Mouse (Mus musculus) midbrain, postnatal 0 days (tissue): ENCODE measurements around the gene Cnga4. TPM values are rescaled to one million over a fixed set of nuclear protein-coding genes. Genes with fewer than 3 reads are reported as not detected.
A peak's percentile ranks its signal among the peaks of the same experiment; 100 is the strongest.

Source experiments
- ATAC-seq: fragments of 200-750 bp; cut with Nextera tagmentation; 2 replicates; pipeline ENCODE4 v1.8.0; 2017; ENCODE audit warnings: moderate number of reproducible peaks, mild to moderate bottlenecking, moderate TSS enrichment, moderate library complexity; ENCODE audit not compliant: low FRiP score
- DNase-seq: peaks from one replicate; pipeline ENCODE4 v3.0.0-alpha.2; 2015; ENCODE audit warnings: low spot score
- H3K27ac ChIP-seq: fragments of 300-500 bp; sonication (generic); 2 replicates; pipeline ENCODE4 v1.5.1; 2014; ENCODE audit warnings: low read depth, mild to moderate bottlenecking, low read length, mixed read lengths
- H3K27me3 ChIP-seq: fragments of 300-500 bp; sonication (generic); 2 replicates; pipeline ENCODE4 v1.6.1; 2014; ENCODE audit warnings: low read length, control low read depth, mixed read lengths; ENCODE audit not compliant: insufficient read depth
- H3K36me3 ChIP-seq: fragments of 300-500 bp; sonication (generic); 2 replicates; pipeline ENCODE4 v1.6.1; 2014; ENCODE audit warnings: low read length, control low read depth, mixed read lengths; ENCODE audit not compliant: insufficient read depth
- H3K4me1 ChIP-seq: fragments of 300-500 bp; sonication (generic); 2 replicates; pipeline ENCODE4 v1.6.1; 2014; ENCODE audit warnings: mild to moderate bottlenecking, control low read depth, antibody characterized with exemption, low read length, mixed read lengths; ENCODE audit not compliant: insufficient read depth
- H3K4me2 ChIP-seq: fragments of 300-500 bp; sonication (generic); 2 replicates; pipeline ENCODE4 v1.6.1; 2014; ENCODE audit warnings: low read depth, mild to moderate bottlenecking, low read length, mixed read lengths; ENCODE audit not compliant: poor library complexity, severe bottlenecking
- H3K4me3 ChIP-seq: fragments of 300-500 bp; sonication (generic); 2 replicates; pipeline ENCODE4 v1.5.1; 2014; ENCODE audit warnings: low read depth, mild to moderate bottlenecking, low read length, moderate library complexity
- H3K9ac ChIP-seq: fragments of 300-500 bp; sonication (generic); replicated peaks from 2 replicates; pipeline ENCODE4 v1.6.1; 2014; ENCODE audit warnings: mild to moderate bottlenecking, low read length, moderate library complexity, mixed read lengths; ENCODE audit not compliant: poor library complexity, severe bottlenecking
- H3K9me3 ChIP-seq: fragments of 300-500 bp; sonication (generic); 2 replicates; pipeline ENCODE4 v1.6.1; 2016; ENCODE audit warnings: low read length, control low read depth
- CTCF ChIP-seq: IDR thresholded peaks from 2 replicates; pipeline ENCODE4 v1.5.1; 2016; ENCODE audit warnings: antibody characterized with exemption, mild to moderate bottlenecking
- WGBS: fragments of 180-500 bp; shearing (Covaris S2); extraction: QIAGEN DNeasy Blood & Tissue Kit; methylation state at CpG from one replicate; pipeline ENCODE4 v1.1.7; 2014; 5-methylcytosine and 5-hydroxymethylcytosine counted together
- polyA plus RNA-seq: library from polyadenylated mRNA; unstranded; fragments of >200 nt; fragmentation: Nextera tagmentation; extraction: Ambion mirVana; gene quantifications from 2 replicates; pipeline ENCODE4 v1.2.1, GENCODE M21; 2015
- total RNA-seq: library from RNA; depleted of rRNA; stranded (reverse); fragments of >200 nt; gene quantifications from 2 replicates; pipeline ENCODE4 v1.2.3, GENCODE M21; 2014

The Cnga4 gene
- total and polyA plus RNA-seq, 2 experiments from 2014 or later = 0.21 to 0.49 TPM

- Histone ChIP-seq H3K9me3 (no peaks in the 10 kb centered on the region), H3K36me3 (peaks cover 62% of the 10 kb centered on the region), H3K4me2 (no peak overlapping the region), H3K27ac (no peak overlapping the region), H3K4me3 (no peak overlapping the region), H3K27me3 (no peaks in the 10 kb centered on the region), H3K9ac (no peak overlapping the region), H3K4me1 (no peaks in the 10 kb centered on the region)
- DNase-seq (no peak), ATAC-seq (no peak)
- WGBS = 94% methylated on average over 2 of the region's 2 CpGs
- TF ChIP-seq CTCF = no peak
Observed at GRCm38 (mm10) chr7:105387696-105388095, 16.7 kb upstream of the Cnga4 start.

DNA sequence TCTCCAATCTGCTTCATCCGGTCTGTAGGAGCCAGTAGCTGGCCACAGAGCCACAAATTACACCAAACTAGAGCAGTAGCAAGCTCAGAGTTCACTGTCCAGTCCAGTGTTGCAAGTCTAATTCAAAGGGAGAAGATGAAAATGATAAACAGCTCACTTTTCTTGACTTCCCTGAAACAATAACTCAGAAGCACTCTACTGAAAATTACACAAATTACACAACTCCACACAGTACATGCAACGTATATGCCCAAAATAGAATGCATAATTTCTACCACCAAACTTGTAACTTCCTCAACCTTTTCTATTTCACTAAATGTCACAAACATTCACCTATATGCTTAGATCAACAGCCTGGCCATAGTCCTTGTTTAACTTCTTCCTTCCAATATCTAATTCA, 14.1 kb upstream of the Cnga4 start:
- Histone ChIP-seq H3K4me1 (no peaks in the 10 kb centered on the region), H3K4me2 (no peak overlapping the region), H3K27ac (no peak overlapping the region), H3K4me3 (no peak overlapping the region), H3K36me3 (peaks cover 38% of the 10 kb centered on the region), H3K9me3 (no peaks in the 10 kb centered on the region), H3K9ac (no peak overlapping the region), H3K27me3 (no peaks in the 10 kb centered on the region)
- ATAC-seq = no peak
- WGBS = 94% methylated on average over 2 of the region's 2 CpGs
- no peak for DNase-seq
- TF ChIP-seq CTCF = no peak

DNA sequence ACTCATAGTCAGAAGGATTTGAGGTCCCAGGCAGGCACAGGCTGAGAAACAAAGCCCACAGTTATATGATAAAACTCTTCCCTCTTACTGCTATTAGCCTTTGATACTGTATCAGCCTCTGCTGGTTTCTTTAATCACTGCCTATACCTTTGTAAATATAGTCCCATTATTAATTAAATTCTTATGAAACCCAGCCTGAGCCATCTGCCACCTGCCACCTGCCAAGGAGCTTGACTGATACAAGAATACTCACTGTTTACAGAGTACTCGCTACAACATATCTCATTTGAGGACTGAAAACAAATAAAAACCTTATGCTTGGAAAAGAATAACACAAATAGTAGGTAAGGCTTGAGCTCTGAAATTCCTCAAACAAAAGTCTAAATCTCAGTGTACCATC, 9.8 kb upstream of the Cnga4 start:
- TF ChIP-seq CTCF = no peak
- no peak for DNase-seq
- Histone ChIP-seq H3K36me3 (peaks cover 6% of the 10 kb centered on the region), H3K4me1 (peaks cover 4% of the 10 kb centered on the region; the same call in 1 of the 2 replicates), H3K27me3 (no peaks in the 10 kb centered on the region), H3K9ac (no peak overlapping the region), H3K4me2 (no peak overlapping the region), H3K4me3 (no peak overlapping the region), H3K9me3 (no peaks in the 10 kb centered on the region), H3K27ac (no peak overlapping the region)
- ATAC-seq = no peak
- 74% methylated on average over 1 of the region's 1 CpGs for WGBS

- no peaks in the 10 kb centered on the region for H3K27me3 ChIP-seq
- H3K4me2 ChIP-seq = no peak overlapping the region
- no peak for ATAC-seq
- no peaks in the 10 kb centered on the region; the same call in 1 of the 2 replicates for H3K36me3 ChIP-seq
- H3K4me1 ChIP-seq = peaks cover 4% of the 10 kb centered on the region; the same call in 1 of the 2 replicates
- TF ChIP-seq CTCF = no peak
- no peak overlapping the region for H3K4me3 ChIP-seq
- DNase-seq = no peak
- H3K27ac ChIP-seq = no peak overlapping the region
- H3K9me3 ChIP-seq = no peaks in the 10 kb centered on the region
- H3K9ac ChIP-seq = no peak overlapping the region
Observed at GRCm38 (mm10) chr7:105395131-105395820, 9.1 kb upstream of the Cnga4 start.

DNA sequence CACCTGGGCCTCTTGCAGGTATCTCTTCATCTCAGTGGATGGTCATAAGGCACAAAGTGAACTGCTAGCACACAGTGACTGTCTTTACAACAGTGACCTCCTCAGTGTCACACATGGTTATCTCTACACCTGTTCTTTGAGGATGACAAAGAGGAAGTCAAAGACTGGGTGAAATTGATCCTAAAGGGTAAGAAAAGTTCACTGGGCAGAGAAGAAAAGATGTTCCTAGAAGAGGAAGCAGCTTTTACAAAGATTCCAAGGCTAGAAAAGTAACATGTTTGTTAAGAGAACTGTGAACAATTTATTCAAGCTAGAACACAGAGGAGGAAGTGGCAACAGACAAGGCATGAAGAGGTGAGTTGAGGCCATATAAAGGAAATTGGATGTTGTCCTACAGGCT, 8.2 kb upstream of the Cnga4 start:
- DNase-seq (no peak), ATAC-seq (no peak)
- Histone ChIP-seq H3K9me3 (no peaks in the 10 kb centered on the region), H3K4me3 (no peak overlapping the region), H3K36me3 (no peaks in the 10 kb centered on the region; the same call in 1 of the 2 replicates), H3K4me1 (peaks cover 4% of the 10 kb centered on the region; the same call in 1 of the 2 replicates), H3K27me3 (no peaks in the 10 kb centered on the region), H3K4me2 (no peak overlapping the region), H3K27ac (no peak overlapping the region), H3K9ac (no peak overlapping the region)
- no peak for TF ChIP-seq CTCF

DNA sequence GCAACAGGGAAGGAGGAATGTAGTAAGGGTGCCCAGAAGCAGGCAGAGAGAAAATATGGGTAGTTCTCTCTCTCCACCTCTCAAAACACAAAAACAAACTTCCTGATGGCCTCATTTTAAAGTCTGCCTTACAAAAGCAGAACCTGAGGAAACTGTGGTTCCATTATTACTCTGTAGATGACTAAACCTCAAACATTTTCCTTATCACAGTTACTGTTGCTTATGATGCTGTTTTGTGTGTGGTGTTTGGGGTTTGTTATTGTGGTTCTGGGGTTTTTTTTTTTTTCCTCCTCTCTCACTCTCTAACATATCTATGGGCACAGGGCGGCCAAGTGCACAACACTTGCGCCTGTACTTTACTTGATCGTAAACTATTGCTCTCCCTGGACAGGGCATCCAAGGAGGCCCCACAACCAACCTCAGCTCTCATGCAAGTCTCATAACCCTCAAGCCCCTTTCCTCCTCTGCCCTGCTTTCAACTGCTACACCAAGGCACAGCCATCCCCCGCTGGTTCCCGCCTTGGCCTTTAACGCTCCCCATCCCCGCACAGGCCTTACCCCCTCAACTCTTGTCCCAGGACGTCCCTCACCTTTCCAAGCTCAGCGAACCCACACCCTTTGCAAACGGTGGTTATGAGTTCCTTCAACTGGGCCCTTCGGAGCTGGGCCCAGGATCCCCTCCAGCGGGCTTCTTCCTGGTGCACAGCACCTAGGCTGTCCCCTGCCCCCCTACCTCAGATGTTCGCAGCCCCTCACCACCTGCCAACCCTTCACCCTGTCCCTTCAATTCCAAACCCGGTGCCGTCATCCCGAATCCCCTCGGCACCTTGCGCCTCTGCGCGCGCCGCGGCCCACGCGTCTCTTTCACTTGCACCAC, 5.1 kb upstream of the Cnga4 start:
- Histone ChIP-seq H3K9ac (peak overlapping the region; percentile 90), H3K27ac (peak overlapping the region; percentile 65; the same call in 1 of the 2 replicates), H3K4me1 (peaks cover 4% of the 10 kb centered on the region; the same call in 1 of the 2 replicates), H3K4me3 (peak overlapping the region; percentile 86), H3K36me3 (no peaks in the 10 kb centered on the region), H3K9me3 (no peaks in the 10 kb centered on the region), H3K27me3 (no peaks in the 10 kb centered on the region), H3K4me2 (peak overlapping the region; percentile 68)
- no peak for TF ChIP-seq CTCF
- WGBS = 1% methylated on average over 25 of the region's 25 CpGs
- ATAC-seq (no peak; the same call in none of the 2 replicates), DNase-seq (no peak)
